Mouse (Mus musculus) lung, postnatal 14 days (tissue): ENCODE results near the gene Flt1.

Experiments
- DNase-seq: peaks from one replicate; pipeline ENCODE4 v3.0.0; 2021

Flt1 gene

GRCm38 (mm10) chr5:147725831-147726700 is at the start of gene Flt1:
Gene Flt1, minus strand, starts transcription at chr5:147726011.
- peak; percentile 80 for DNase-seq

GRCm38 (mm10) chr5:147775222-147775621 is 49.4 kb upstream of the Flt1 start:
- DNase-seq: no peak

- no peak for DNase-seq
Measured at GRCm38 (mm10) chr5:147769918-147770317, 44.1 kb upstream of the Flt1 start.

- DNase-seq: no peak
Measured at GRCm38 (mm10) chr5:147764061-147764460, 38.2 kb upstream of the Flt1 start.

- no peak for DNase-seq
Measured at GRCm38 (mm10) chr5:147761984-147762383, 36.2 kb upstream of the Flt1 start.

- DNase-seq: no peak
Measured at GRCm38 (mm10) chr5:147761275-147761674, 35.5 kb upstream of the Flt1 start.

- no peak for DNase-seq
Measured at GRCm38 (mm10) chr5:147758640-147759319, 33.0 kb upstream of the Flt1 start.

- DNase-seq: peak; percentile 47
Measured at GRCm38 (mm10) chr5:147757832-147758587, 32.2 kb upstream of the Flt1 start.

GRCm38 (mm10) chr5:147752914-147753341 is 27.1 kb upstream of the Flt1 start:
- peak; percentile 29 for DNase-seq

- peak; percentile 61 for DNase-seq
Measured at GRCm38 (mm10) chr5:147751673-147752130, 25.9 kb upstream of the Flt1 start.

GRCm38 (mm10) chr5:147749972-147750371 is 24.2 kb upstream of the Flt1 start:
- no peak for DNase-seq

- peak; percentile 63 for DNase-seq
Measured at GRCm38 (mm10) chr5:147748081-147748581, 22.3 kb upstream of the Flt1 start.

GRCm38 (mm10) chr5:147744900-147745653 is 19.3 kb upstream of the Flt1 start:
- peak; percentile 37 for DNase-seq

- DNase-seq: no peak
Measured at GRCm38 (mm10) chr5:147742468-147743111, 16.8 kb upstream of the Flt1 start.

GRCm38 (mm10) chr5:147736766-147737280 is 11.0 kb upstream of the Flt1 start:
- DNase-seq: no peak

- no peak for DNase-seq
Measured at GRCm38 (mm10) chr5:147733682-147734081, 7.9 kb upstream of the Flt1 start.

GRCm38 (mm10) chr5:147732926-147733325 is 7.1 kb upstream of the Flt1 start:
- no peak for DNase-seq

GRCm38 (mm10) chr5:147727481-147727880 is 1.7 kb upstream of the Flt1 start:
- DNase-seq: no peak

GRCm38 (mm10) chr5:147726701-147727393 is 1.0 kb upstream of the Flt1 start:
- peak; percentile 36 for DNase-seq

GRCm38 (mm10) chr5:147724945-147725830 is 623 bp downstream of the Flt1 start:
- peak; percentile 65 for DNase-seq
